Mouse (Mus musculus): ENCODE measurements at regions not wholly inside any gene's neighbourhood (a gene's known extent, or its start where the extent isn't known, plus 50 kb on each side); places are given as distances from the start of the nearest gene placed in this dataset.
A peak's percentile ranks its signal among the peaks of the same experiment; 100 is the strongest.
"Not testable (repeated sequence)": the region's sequence is repeated elsewhere in the genome, so short reads cannot be mapped to it uniquely, and the experiment has no call there.

DNA sequence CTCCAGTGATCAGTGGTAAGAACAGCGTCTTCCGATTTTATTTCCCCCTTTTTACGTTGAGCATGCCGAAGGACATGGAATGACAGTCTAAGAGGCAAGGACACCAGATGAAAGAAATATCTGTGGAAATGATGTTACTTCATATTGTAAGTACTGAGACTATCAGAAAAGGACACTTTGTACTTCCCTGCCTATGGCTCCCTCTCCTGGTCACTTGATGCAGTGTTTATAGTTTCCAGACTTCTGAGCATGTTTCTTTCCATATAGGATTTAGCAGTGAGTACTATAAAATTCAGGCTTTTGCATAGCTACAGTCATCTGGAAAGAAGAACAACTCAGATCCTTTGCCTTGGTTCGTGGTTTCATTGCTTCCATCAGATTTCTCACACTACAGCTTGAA, 1011.7 kb downstream of the Rpia start:
- not testable (repeated sequence) for TF ChIP-seq POLR2A (IDR thresholded peaks at IDR 0.05; ENCODE audit: borderline replicate concordance, extremely low read depth, insufficient read depth, insufficient read length, poor library complexity, severe bottlenecking)
- 0 out of 2 replicates have a peak, but pooled peaks have one; percentile 4 for TF ChIP-seq CTCF (IDR thresholded peaks at IDR 0.05; ENCODE audit: borderline replicate concordance, extremely low read depth, insufficient read depth, insufficient read length)
